Mouse (Mus musculus): ENCODE data around the gene Acnat2. TPM values are rescaled to one million over a fixed set of nuclear protein-coding genes. Genes with fewer than 3 reads are reported as not detected.
"Not testable (repeated sequence)": the region's sequence is repeated elsewhere in the genome, so short reads cannot be mapped to it uniquely, and the experiment has no call there.

The Acnat2 gene
- polyA plus RNA-seq, 1 experiment from 2014 or later = not detected

DNA sequence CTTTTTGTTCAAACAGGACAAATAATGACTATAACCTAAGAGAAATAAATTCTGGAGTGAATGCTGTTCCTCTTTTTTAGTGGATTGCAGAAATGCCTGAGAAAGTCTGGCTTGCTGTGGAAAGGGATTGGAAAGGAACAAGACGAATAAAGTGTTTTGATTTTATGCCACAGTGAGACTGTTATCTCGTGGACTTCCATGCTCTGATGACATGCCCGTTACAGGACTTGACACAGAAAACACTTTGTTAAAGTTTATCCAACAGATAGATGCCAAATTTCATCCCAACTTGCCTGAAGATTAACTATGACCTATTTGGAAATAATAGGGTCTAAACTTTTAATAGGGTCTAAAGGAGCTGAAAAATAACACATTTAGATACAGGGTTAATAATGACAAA, 67.9 kb downstream of the Acnat2 start:
- not testable (repeated sequence) for DNase-seq (ENCODE audit: low spot score); H3K4me3 ChIP-seq; H3K27ac ChIP-seq; H3K27me3 ChIP-seq (ENCODE audit: insufficient read depth, poor library complexity, severe bottlenecking); H3K9me3 ChIP-seq; H3K4me1 ChIP-seq; H3K36me3 ChIP-seq
- WGBS = 59% methylated on average over 3 of the region's 3 CpGs

DNA sequence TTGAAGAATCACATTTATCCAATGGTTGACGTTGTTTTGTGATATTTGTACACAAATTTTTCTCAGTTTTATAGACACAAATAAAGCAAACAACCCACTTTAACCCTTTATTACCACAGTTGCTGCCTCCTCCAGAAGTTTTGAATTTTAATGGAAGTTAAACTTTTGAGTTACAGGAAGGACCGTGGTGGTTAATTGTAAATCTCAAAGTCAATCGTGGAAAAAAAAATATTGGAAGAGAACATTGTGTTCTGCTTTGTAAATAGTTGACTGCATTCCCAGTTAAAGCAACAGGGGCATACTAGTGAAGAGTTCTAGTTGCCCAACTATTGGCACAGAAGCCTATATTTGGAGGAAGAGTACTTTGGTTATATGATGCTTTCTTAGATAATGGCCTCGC, 70.0 kb downstream of the Acnat2 start:
- 86% methylated on average over 3 of the region's 4 CpGs for WGBS
- not testable (repeated sequence) for DNase-seq (ENCODE audit: low spot score); H3K9me3 ChIP-seq; H3K27ac ChIP-seq; H3K4me1 ChIP-seq; H3K4me3 ChIP-seq; H3K36me3 ChIP-seq; H3K27me3 ChIP-seq (ENCODE audit: insufficient read depth, poor library complexity, severe bottlenecking)

Other genes starting within 250 kb of the Acnat2 start
- gene Acnat1, start 65.8 kb upstream of the Acnat2 start, polyA plus RNA-seq (2016; fragmentation: Nextera tagmentation; extraction: Ambion mirVana) = not detected in 2 replicates
- not detected in 2 replicates for gene Baat, start 98.4 kb upstream of the Acnat2 start, polyA plus RNA-seq (2016; fragmentation: Nextera tagmentation; extraction: Ambion mirVana)
- gene Mrpl50, start 112.9 kb upstream of the Acnat2 start, polyA plus RNA-seq (2016; fragmentation: Nextera tagmentation; extraction: Ambion mirVana) = 69.5 and 81.7 TPM in 2 replicates
- gene Zfp189, start 113.0 kb upstream of the Acnat2 start, polyA plus RNA-seq (2016; fragmentation: Nextera tagmentation; extraction: Ambion mirVana) = 6.3 and 8.6 TPM in 2 replicates
- gene Aldob, start 141.4 kb upstream of the Acnat2 start, polyA plus RNA-seq (2016; fragmentation: Nextera tagmentation; extraction: Ambion mirVana) = 0.74 TPM in 1 of 2 replicates, not detected in the other
- gene Tmem246, start 189.7 kb upstream of the Acnat2 start, polyA plus RNA-seq (2016; fragmentation: Nextera tagmentation; extraction: Ambion mirVana) = 35.8 and 49.8 TPM in 2 replicates
- gene Rnf20, start 223.9 kb upstream of the Acnat2 start, polyA plus RNA-seq (2016; fragmentation: Nextera tagmentation; extraction: Ambion mirVana) = 26.4 and 32.8 TPM in 2 replicates